Mouse (Mus musculus) midbrain, embryonic 11.5 days (tissue): Measurements from ENCODE around the gene Gm3880. TPM values are rescaled to one million over a fixed set of nuclear protein-coding genes. Genes with fewer than 3 reads are reported as not detected.
"Not testable (repeated sequence)": the region's sequence is repeated elsewhere in the genome, so short reads cannot be mapped to it uniquely, and the experiment has no call there.

ENCODE experiments used
- ATAC-seq: fragments of 200-750 bp; cut with Nextera tagmentation; 2 replicates; pipeline ENCODE4 v1.8.0; 2017; ENCODE audit warnings: moderate TSS enrichment, moderate library complexity; ENCODE audit not compliant: low FRiP score
- DNase-seq: peaks from one replicate; pipeline ENCODE4 v3.0.0; 2015; ENCODE audit warnings: low spot score; ENCODE audit errors: missing footprints
- H3K27ac ChIP-seq: fragments of 300-500 bp; sonication (generic); 2 replicates; pipeline ENCODE4 v1.5.1; 2014; ENCODE audit warnings: low read depth, low read length
- H3K27me3 ChIP-seq: fragments of 300-500 bp; sonication (generic); 2 replicates; pipeline ENCODE4 v1.6.1; 2014; ENCODE audit warnings: mild to moderate bottlenecking, low read length, moderate library complexity, mixed read lengths; ENCODE audit not compliant: control insufficient read depth, insufficient read depth
- H3K36me3 ChIP-seq: fragments of 300-500 bp; sonication (generic); 2 replicates; pipeline ENCODE4 v1.6.1; 2014; ENCODE audit warnings: mild to moderate bottlenecking, low read length, moderate library complexity, mixed read lengths; ENCODE audit not compliant: control insufficient read depth, insufficient read depth
- H3K4me1 ChIP-seq: fragments of 300-500 bp; sonication (generic); 2 replicates; pipeline ENCODE4 v1.6.1; 2014; ENCODE audit warnings: low read length; ENCODE audit not compliant: control insufficient read depth, insufficient read depth
- H3K4me2 ChIP-seq: fragments of 300-500 bp; sonication (generic); 2 replicates; pipeline ENCODE4 v1.6.1; 2014; ENCODE audit warnings: mild to moderate bottlenecking, moderate library complexity
- H3K4me3 ChIP-seq: fragments of 300-500 bp; sonication (generic); 2 replicates; pipeline ENCODE4 v1.5.1; 2014; ENCODE audit warnings: low read depth, low read length
- H3K9ac ChIP-seq: fragments of 300-500 bp; sonication (generic); 2 replicates; pipeline ENCODE4 v1.6.1; 2014; ENCODE audit warnings: low read length
- H3K9me3 ChIP-seq: fragments of 300-500 bp; sonication (generic); 2 replicates; pipeline ENCODE4 v1.6.1; 2016; ENCODE audit warnings: low read length; ENCODE audit not compliant: control insufficient read depth
- WGBS: fragments of 180-500 bp; shearing (Covaris S2); extraction: QIAGEN DNeasy Blood & Tissue Kit; methylation state at CpG from one replicate; pipeline ENCODE4 v1.1.7; 2014; 5-methylcytosine and 5-hydroxymethylcytosine counted together
- polyA plus RNA-seq: library from polyadenylated mRNA; unstranded; fragments of >200 nt; fragmentation: Nextera tagmentation; extraction: Ambion mirVana; gene quantifications from 2 replicates; pipeline ENCODE4 v1.2.1, GENCODE M21; 2014

Gm3880 gene
- not detected in 2 replicates for polyA plus RNA-seq

DNA sequence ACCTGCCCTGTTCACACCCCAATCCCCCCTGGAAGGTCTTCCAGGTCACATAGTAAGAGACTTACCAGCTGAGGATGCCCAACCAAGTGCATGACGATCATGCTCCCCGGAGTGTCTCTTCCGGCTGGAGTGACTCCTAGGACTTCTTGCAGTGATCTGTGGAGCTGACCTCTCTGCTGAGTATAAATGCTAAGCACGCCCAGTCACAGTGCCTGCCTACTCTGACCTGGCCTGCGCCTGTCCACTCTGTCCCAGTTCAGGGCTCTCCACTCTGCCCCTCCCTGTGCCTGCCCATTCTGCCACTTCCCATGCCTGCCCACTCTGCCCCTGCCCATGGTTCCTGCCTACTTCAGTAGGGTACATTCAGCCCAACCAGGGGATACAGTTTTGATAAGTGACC lies at the start of gene Gm3880:
Gm3880 (minus strand) TSS at position 101 of the 400 bp plus-strand sequence.
- not testable (repeated sequence) for H3K9ac ChIP-seq, DNase-seq, H3K4me2 ChIP-seq, H3K4me1 ChIP-seq, H3K4me3 ChIP-seq, ATAC-seq, H3K36me3 ChIP-seq, H3K27me3 ChIP-seq, H3K9me3 ChIP-seq, H3K27ac ChIP-seq
- WGBS, result 87% methylated on average over 5 of the region's 5 CpGs

DNA sequence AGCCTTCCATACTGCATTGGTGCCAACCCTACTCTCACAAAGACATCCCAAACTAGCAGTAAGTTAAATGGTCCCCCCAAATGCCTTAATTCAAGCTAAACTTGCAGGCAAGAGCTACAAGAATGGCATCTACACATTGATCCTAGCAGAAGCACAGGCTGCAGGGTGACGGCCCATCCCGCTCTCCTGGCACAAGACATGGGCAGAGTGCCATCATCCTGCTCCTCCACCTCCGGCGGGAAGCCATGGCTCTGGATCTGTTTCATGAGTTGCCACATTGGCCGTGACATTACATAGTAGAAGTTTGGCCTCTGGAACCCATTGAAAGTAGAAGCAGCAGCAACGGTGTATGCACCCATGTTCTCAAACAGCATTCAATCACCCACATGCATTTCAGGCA lies 37.5 kb upstream of the Gm3880 start:
- DNase-seq, H3K4me2 ChIP-seq, ATAC-seq, H3K36me3 ChIP-seq, H3K27ac ChIP-seq, H3K9me3 ChIP-seq, H3K27me3 ChIP-seq, H3K4me1 ChIP-seq, H3K9ac ChIP-seq, H3K4me3 ChIP-seq: not testable (repeated sequence)
- WGBS, result 94% methylated on average over 6 of the region's 6 CpGs

DNA sequence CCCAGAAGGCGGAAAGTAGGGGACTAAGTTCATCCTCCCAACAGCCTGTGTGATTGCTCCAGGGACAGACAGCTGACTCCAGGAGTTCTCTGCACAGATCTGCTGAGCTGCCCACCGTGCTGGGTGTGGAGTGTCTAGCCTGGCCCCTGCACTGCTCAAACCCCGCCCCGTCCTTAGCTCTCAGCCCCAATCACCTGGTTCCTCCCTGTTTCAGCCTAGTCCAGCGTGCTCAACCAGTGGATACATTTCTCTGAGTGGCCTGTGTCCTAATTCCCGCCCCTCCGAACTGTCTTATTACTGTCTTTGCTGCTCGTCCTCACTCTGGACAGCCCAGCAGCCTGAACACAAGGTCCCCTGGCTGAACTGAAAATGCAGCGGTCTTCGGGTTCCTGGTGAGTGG lies 20.8 kb upstream of the Gm3880 start, which contains the start of the genes Gm9112 and Dmrtc1b:
Gm9112 (minus strand) TSS at position 101 of the 400 bp plus-strand sequence.
Dmrtc1b (plus strand) TSS at position 331 of the 400 bp plus-strand sequence.
- H3K27ac ChIP-seq, H3K4me1 ChIP-seq, H3K36me3 ChIP-seq, H3K27me3 ChIP-seq, DNase-seq, H3K9me3 ChIP-seq, H3K4me2 ChIP-seq, ATAC-seq, H3K9ac ChIP-seq, H3K4me3 ChIP-seq: not testable (repeated sequence)
- WGBS, result 90% methylated on average over 5 of the region's 10 CpGs

DNA sequence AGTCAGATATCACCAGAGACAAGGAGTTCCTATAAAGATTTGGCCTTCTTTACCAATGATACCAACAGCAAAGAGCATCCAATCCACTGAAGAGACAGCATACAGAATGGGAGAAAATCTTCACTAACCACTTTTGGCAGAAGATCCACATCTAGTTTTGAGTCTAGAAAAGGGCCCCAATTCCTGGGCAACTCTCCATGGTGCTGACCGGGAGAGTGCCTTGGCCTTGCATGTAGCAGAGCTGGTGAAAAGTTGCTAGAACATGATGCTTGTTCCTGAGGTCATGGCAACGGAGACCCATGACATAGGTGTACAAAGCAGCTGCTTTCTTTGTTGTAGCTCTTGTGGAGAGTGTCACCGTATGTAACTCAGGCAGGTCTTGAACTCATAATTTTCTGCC lies 13.9 kb upstream of the Gm3880 start:
- ATAC-seq, DNase-seq, H3K4me2 ChIP-seq, H3K27me3 ChIP-seq, H3K9ac ChIP-seq, H3K9me3 ChIP-seq, H3K27ac ChIP-seq, H3K4me1 ChIP-seq, H3K36me3 ChIP-seq, H3K4me3 ChIP-seq: not testable (repeated sequence)
- WGBS, result 68% methylated on average over 3 of the region's 3 CpGs

DNA sequence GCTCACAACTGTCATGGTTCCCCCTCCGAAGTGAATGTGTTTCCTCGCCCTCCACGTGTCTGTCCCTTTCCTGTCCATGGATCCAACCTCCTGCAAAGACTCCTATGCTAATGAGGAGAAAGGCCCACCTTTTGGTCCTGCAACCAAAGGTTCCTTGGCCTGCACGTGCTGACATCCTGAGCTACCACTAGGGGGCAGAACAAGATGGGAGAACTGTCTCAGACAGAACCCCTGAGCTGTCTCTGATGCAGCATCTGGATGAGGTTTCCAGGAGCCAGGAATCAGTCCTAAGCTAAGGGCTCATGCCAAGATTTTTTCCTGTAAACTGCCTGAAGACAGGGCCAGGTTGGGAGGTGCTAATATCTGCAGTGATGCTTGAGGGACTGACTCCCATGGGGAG lies 2.5 kb upstream of the Gm3880 start:
- H3K4me3 ChIP-seq, H3K4me1 ChIP-seq, DNase-seq, H3K9me3 ChIP-seq, H3K27ac ChIP-seq, H3K27me3 ChIP-seq, H3K9ac ChIP-seq, H3K36me3 ChIP-seq, H3K4me2 ChIP-seq: not testable (repeated sequence)
- WGBS, result 26% methylated on average over 4 of the region's 4 CpGs
- peak; percentile 59; the same call in 1 of the 2 replicates for ATAC-seq

DNA sequence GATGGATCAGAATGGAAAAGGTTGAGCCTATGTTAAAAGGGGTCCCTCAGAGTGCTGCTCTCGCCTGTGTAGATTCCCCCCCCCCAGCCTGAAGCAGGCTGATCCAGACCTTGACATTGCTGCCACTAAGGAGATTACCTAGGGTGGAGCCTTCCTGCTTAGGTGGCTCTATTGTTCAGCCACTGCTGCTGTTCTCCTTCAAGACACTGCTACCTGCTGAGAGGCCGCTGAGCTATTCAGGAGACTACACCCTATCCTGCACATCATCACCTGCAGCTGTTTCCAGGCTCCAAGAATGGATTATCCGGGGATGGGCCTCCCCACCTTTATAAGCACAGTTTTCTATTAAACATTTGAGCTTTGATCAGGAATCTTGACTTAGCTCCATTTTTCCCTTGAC lies 2.1 kb downstream of the Gm3880 start:
- 35% methylated on average over 3 of the region's 3 CpGs for WGBS
- ATAC-seq, H3K36me3 ChIP-seq, H3K9ac ChIP-seq, H3K9me3 ChIP-seq, H3K4me1 ChIP-seq, H3K4me2 ChIP-seq, H3K27ac ChIP-seq, H3K4me3 ChIP-seq, H3K27me3 ChIP-seq, DNase-seq: not testable (repeated sequence)

DNA sequence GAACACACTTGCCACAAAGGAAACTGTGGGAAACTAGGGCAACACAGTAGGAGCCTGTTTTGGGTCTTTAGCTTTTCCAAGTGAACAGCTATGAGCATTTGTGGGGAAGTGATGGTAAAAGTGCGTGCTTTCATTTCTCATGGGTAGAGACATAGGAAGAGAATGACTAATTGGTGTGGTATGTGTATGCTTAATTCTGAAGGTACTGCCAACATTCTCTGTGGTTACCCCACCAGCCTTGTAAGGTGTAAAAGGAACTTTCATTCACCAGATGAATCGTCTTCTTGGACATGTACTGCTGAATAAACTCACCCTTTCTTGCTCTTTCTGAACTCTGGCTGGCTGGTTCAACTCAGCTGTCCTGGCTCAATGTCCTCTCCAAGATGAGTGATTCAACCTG lies 20.1 kb downstream of the Gm3880 start:
- Histone ChIP-seq H3K27ac (no peak overlapping the region), H3K36me3 (no peaks in the 10 kb centered on the region), H3K9ac (no peak overlapping the region), H3K4me3 (no peak overlapping the region), H3K27me3 (no peaks in the 10 kb centered on the region), H3K9me3 (no peaks in the 10 kb centered on the region), H3K4me2 (no peak overlapping the region), H3K4me1 (no peaks in the 10 kb centered on the region)
- 73% methylated on average over 2 of the region's 2 CpGs for WGBS
- ATAC-seq (no peak), DNase-seq (no peak)

DNA sequence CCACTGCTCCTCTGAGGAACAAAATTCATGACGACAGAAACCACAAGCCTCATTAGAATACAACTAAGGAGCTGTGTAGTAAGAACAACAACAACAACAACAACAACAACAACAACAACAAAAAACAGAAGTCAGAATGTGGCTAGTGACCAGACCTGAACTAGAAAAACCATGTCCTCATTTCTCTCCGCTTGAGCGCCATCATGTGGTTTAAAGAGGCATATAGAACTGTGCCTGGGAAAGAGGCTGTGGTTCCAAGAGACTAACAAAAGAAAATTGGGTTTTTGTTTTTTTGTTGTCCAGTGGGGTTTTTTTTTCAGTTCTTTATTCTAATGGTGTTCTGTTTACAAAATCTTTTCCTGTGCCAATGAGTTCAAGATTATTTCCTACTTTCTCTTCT lies 26.1 kb downstream of the Gm3880 start:
- no peaks in the 10 kb centered on the region for H3K4me1 ChIP-seq
- ATAC-seq, result no peak
- H3K27ac ChIP-seq, result no peak overlapping the region
- H3K36me3 ChIP-seq, result no peaks in the 10 kb centered on the region
- no peak overlapping the region for H3K9ac ChIP-seq
- H3K4me3 ChIP-seq, result no peak overlapping the region
- no peak overlapping the region for H3K4me2 ChIP-seq
- DNase-seq, result no peak
- H3K27me3 ChIP-seq, result no peaks in the 10 kb centered on the region
- H3K9me3 ChIP-seq, result no peaks in the 10 kb centered on the region
- WGBS, result 18% methylated on average over 3 of the region's 3 CpGs

DNA sequence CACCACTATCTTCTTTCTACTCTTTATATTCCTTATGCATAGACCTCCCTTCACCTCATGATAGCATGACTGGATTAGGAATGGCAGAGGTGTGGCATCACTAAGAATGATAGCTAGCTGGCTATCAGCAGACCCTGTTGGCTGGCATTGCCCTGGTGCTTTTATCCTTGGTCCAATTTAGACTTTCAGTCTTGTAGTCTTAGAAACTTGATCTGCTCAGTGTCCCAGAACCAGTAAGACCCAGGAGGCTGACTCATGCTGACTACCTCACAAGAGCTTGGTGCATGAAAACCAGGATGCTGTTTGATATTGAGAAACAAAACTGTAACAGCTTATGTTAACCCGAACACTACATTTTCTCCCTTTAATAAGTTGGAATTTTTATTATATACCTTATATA lies 41.1 kb downstream of the Gm3880 start:
- H3K9me3 ChIP-seq, result no peaks in the 10 kb centered on the region
- WGBS, result 75% methylated on average over 1 of the region's 1 CpGs
- no peak overlapping the region for H3K9ac ChIP-seq
- no peaks in the 10 kb centered on the region for H3K36me3 ChIP-seq
- ATAC-seq (no peak), DNase-seq (no peak)
- no peak overlapping the region for H3K4me2 ChIP-seq
- H3K27ac ChIP-seq, result no peak overlapping the region
- no peak overlapping the region for H3K4me3 ChIP-seq
- peaks cover 14% of the 10 kb centered on the region for H3K27me3 ChIP-seq
- no peaks in the 10 kb centered on the region for H3K4me1 ChIP-seq
